Mouse (Mus musculus) telencephalon, adult 2 months (tissue): Measurements from ENCODE around the gene Rcbtb1.
"Not testable (repeated sequence)": the region's sequence is repeated elsewhere in the genome, so short reads cannot be mapped to it uniquely, and the experiment has no call there.

ENCODE experiments used
- DNase-seq: peaks from one replicate; pipeline ENCODE4 v3.0.0-alpha.2; 2011; ENCODE audit warnings: low read depth, low spot score

Gene Rcbtb1

DNA sequence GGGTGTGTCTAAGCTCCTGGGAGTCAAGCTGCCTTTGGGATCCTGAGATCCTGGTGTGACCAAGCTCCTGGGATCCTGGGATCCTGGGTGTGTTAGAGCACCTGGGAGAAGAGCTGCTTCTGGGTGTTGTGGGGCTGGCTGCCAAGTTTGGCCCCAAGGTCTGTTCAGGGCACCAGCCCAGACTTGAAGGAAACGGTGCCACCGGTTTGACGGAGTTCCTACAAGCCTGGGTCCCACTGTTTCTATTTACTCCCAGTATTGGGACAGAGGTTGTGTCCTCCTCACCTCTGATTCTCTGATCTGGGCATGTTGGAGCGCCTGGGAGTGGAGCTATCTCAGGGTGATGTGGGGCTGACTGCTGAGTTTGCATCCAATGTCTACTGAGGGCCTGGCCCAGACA lies 74.0 kb downstream of the Rcbtb1 start:
- not testable (repeated sequence) for DNase-seq
